Mouse (Mus musculus): Measurements from ENCODE around the gene Foxn3. TPM values are rescaled to one million over a fixed set of nuclear protein-coding genes. Genes with fewer than 3 reads are reported as not detected.
A peak's percentile ranks its signal among the peaks of the same experiment; 100 is the strongest.

Foxn3 gene
- polyA plus RNA-seq, 1 experiment: 61.5 TPM

GRCm38 (mm10) chr12:99214098-99214497, 349.3 kb downstream of the Foxn3 start:
- no peak overlapping the region for H3K4me3 ChIP-seq (replicated peaks; ENCODE audit: insufficient read depth, low read depth, low read length)
- peak in 1 of 2 experiments; percentile 56 for DNase-seq
- TF ChIP-seq POLR2A (IDR thresholded peaks at IDR 0.05; ENCODE audit: borderline replicate concordance, insufficient read depth, low read length) (no peak), CTCF (IDR thresholded peaks at IDR 0.05; ENCODE audit: borderline replicate concordance, insufficient read depth, low read depth, low read length) (no peak)
- H3K27ac ChIP-seq (ENCODE audit: insufficient read depth, low read length): peak overlapping the region; percentile 91
- H3K27me3 ChIP-seq (ENCODE audit: control insufficient read depth, insufficient read depth, low read length): no peaks in the 10 kb centered on the region
- 31% methylated on average over 5 of the region's 5 CpGs for WGBS
- peaks cover 72% of the 10 kb centered on the region for H3K4me1 ChIP-seq (ENCODE audit: control insufficient read depth, insufficient read depth, low read length)

- Histone ChIP-seq H3K27me3 (ENCODE audit: control insufficient read depth, insufficient read depth, low read length) (no peaks in the 10 kb centered on the region), H3K27ac (ENCODE audit: insufficient read depth, low read length) (peak overlapping the region; percentile 91), H3K4me1 (ENCODE audit: control insufficient read depth, insufficient read depth, low read length) (peaks cover 70% of the 10 kb centered on the region), H3K4me3 (replicated peaks; ENCODE audit: insufficient read depth, low read depth, low read length) (no peak overlapping the region)
- 83% methylated on average over 12 of the region's 12 CpGs for WGBS
- DNase-seq: no peak
- TF ChIP-seq CTCF (IDR thresholded peaks at IDR 0.05; ENCODE audit: borderline replicate concordance, insufficient read depth, low read depth, low read length): no peak
- no peak for TF ChIP-seq POLR2A (IDR thresholded peaks at IDR 0.05; ENCODE audit: borderline replicate concordance, insufficient read depth, low read length)
Observed at GRCm38 (mm10) chr12:99213218-99213617, 350.2 kb downstream of the Foxn3 start.

- WGBS: 76% methylated on average over 8 of the region's 8 CpGs
Observed at GRCm38 (mm10) chr12:99209801-99210200, 353.6 kb downstream of the Foxn3 start.

GRCm38 (mm10) chr12:99208251-99208650, 355.1 kb downstream of the Foxn3 start:
- TF ChIP-seq POLR2A (IDR thresholded peaks at IDR 0.05; ENCODE audit: borderline replicate concordance, insufficient read depth, low read length): no peak
- TF ChIP-seq CTCF (IDR thresholded peaks at IDR 0.05; ENCODE audit: borderline replicate concordance, insufficient read depth, low read depth, low read length): no peak
- WGBS: 76% methylated on average over 9 of the region's 9 CpGs
- Histone ChIP-seq H3K4me3 (replicated peaks; ENCODE audit: insufficient read depth, low read depth, low read length) (no peak overlapping the region), H3K27ac (ENCODE audit: insufficient read depth, low read length) (no peak overlapping the region), H3K4me1 (ENCODE audit: control insufficient read depth, insufficient read depth, low read length) (peaks cover 29% of the 10 kb centered on the region), H3K27me3 (ENCODE audit: control insufficient read depth, insufficient read depth, low read length) (no peaks in the 10 kb centered on the region)
- no peak for DNase-seq

More at GRCm38 (mm10) chr12:99209801-99210200, 353.6 kb downstream of the Foxn3 start:
- DNase-seq: peak in 1 of 2 experiments; percentile 60
- H3K27me3 ChIP-seq (ENCODE audit: control insufficient read depth, insufficient read depth, low read length): no peaks in the 10 kb centered on the region
- H3K4me3 ChIP-seq (replicated peaks; ENCODE audit: insufficient read depth, low read depth, low read length): no peak overlapping the region
- H3K27ac ChIP-seq (ENCODE audit: insufficient read depth, low read length): no peak overlapping the region
- TF ChIP-seq CTCF (IDR thresholded peaks at IDR 0.05; ENCODE audit: borderline replicate concordance, insufficient read depth, low read depth, low read length): no peak
- TF ChIP-seq POLR2A (IDR thresholded peaks at IDR 0.05; ENCODE audit: borderline replicate concordance, insufficient read depth, low read length): no peak
- H3K4me1 ChIP-seq (ENCODE audit: control insufficient read depth, insufficient read depth, low read length): peaks cover 44% of the 10 kb centered on the region

GRCm38 (mm10) chr12:99207014-99207612, 356.3 kb downstream of the Foxn3 start:
- Histone ChIP-seq H3K27ac (ENCODE audit: insufficient read depth, low read length) (no peak overlapping the region), H3K4me1 (ENCODE audit: control insufficient read depth, insufficient read depth, low read length) (peaks cover 18% of the 10 kb centered on the region), H3K27me3 (ENCODE audit: control insufficient read depth, insufficient read depth, low read length) (no peaks in the 10 kb centered on the region), H3K4me3 (replicated peaks; ENCODE audit: insufficient read depth, low read depth, low read length) (no peak overlapping the region)
- no peak for DNase-seq
- WGBS: 92% methylated on average over 15 of the region's 15 CpGs
- no peak for TF ChIP-seq POLR2A (IDR thresholded peaks at IDR 0.05; ENCODE audit: borderline replicate concordance, insufficient read depth, low read length)
- TF ChIP-seq CTCF (IDR thresholded peaks at IDR 0.05; ENCODE audit: borderline replicate concordance, insufficient read depth, low read depth, low read length): no peak

GRCm38 (mm10) chr12:99205734-99206133, 357.6 kb downstream of the Foxn3 start:
- Histone ChIP-seq H3K4me3 (replicated peaks; ENCODE audit: insufficient read depth, low read depth, low read length) (no peak overlapping the region), H3K27ac (ENCODE audit: insufficient read depth, low read length) (no peak overlapping the region), H3K4me1 (ENCODE audit: control insufficient read depth, insufficient read depth, low read length) (peaks cover 13% of the 10 kb centered on the region), H3K27me3 (ENCODE audit: control insufficient read depth, insufficient read depth, low read length) (no peaks in the 10 kb centered on the region)
- WGBS: 95% methylated on average over 8 of the region's 8 CpGs
- no peak for DNase-seq
- no peak for TF ChIP-seq CTCF (IDR thresholded peaks at IDR 0.05; ENCODE audit: borderline replicate concordance, insufficient read depth, low read depth, low read length)
- TF ChIP-seq POLR2A (IDR thresholded peaks at IDR 0.05; ENCODE audit: borderline replicate concordance, insufficient read depth, low read length): no peak

GRCm38 (mm10) chr12:99199124-99199483, 364.3 kb downstream of the Foxn3 start:
- WGBS: 27% methylated on average over 5 of the region's 5 CpGs
- H3K4me3 ChIP-seq (replicated peaks; ENCODE audit: insufficient read depth, low read depth, low read length): no peak overlapping the region
- peak overlapping the region; percentile 82 for H3K27ac ChIP-seq (ENCODE audit: insufficient read depth, low read length)
- peaks cover 31% of the 10 kb centered on the region for H3K4me1 ChIP-seq (ENCODE audit: control insufficient read depth, insufficient read depth, low read length)
- H3K27me3 ChIP-seq (ENCODE audit: control insufficient read depth, insufficient read depth, low read length): no peaks in the 10 kb centered on the region
- peak; percentile 53 to 58 for DNase-seq
- TF ChIP-seq POLR2A (IDR thresholded peaks at IDR 0.05; ENCODE audit: borderline replicate concordance, insufficient read depth, low read length) (no peak), CTCF (IDR thresholded peaks at IDR 0.05; ENCODE audit: borderline replicate concordance, insufficient read depth, low read depth, low read length) (peak; percentile 54; the same call in 1 of the 2 replicates)

GRCm38 (mm10) chr12:99198428-99199123, 364.8 kb downstream of the Foxn3 start:
- Histone ChIP-seq H3K27ac (ENCODE audit: insufficient read depth, low read length) (no peak overlapping the region), H3K4me3 (replicated peaks; ENCODE audit: insufficient read depth, low read depth, low read length) (no peak overlapping the region), H3K4me1 (ENCODE audit: control insufficient read depth, insufficient read depth, low read length) (peaks cover 31% of the 10 kb centered on the region), H3K27me3 (ENCODE audit: control insufficient read depth, insufficient read depth, low read length) (no peaks in the 10 kb centered on the region)
- DNase-seq: peak in 1 of 2 experiments; percentile 27
- WGBS: 73% methylated on average over 12 of the region's 12 CpGs
- TF ChIP-seq CTCF (IDR thresholded peaks at IDR 0.05; ENCODE audit: borderline replicate concordance, insufficient read depth, low read depth, low read length) (no peak), POLR2A (IDR thresholded peaks at IDR 0.05; ENCODE audit: borderline replicate concordance, insufficient read depth, low read length) (no peak)

All from cerebellum, adult 2 months (tissue).